Mouse (Mus musculus) liver, adult 2 months (tissue): Measurements from ENCODE around the gene Dnm3. TPM values are rescaled to one million over a fixed set of nuclear protein-coding genes. Genes with fewer than 3 reads are reported as not detected.

ENCODE experiments used
- DNase-seq: peaks from one replicate; pipeline ENCODE4 v3.0.0-alpha.2; 2011; ENCODE audit warnings: low read depth, low spot score; ENCODE audit errors: extremely low read depth
- H3K27ac ChIP-seq: fragments of 200-500 bp; replicated peaks from 2 replicates; pipeline ENCODE4 v1.5.1; 2012; ENCODE audit warnings: low read depth, mild to moderate bottlenecking, control low read depth, inconsistent platforms, low read length; ENCODE audit not compliant: insufficient read depth
- H3K27me3 ChIP-seq: fragments of 200-500 bp; 2 replicates; pipeline ENCODE4 v1.6.1; 2012; ENCODE audit warnings: mild to moderate bottlenecking, moderate library complexity, low read length, inconsistent platforms; ENCODE audit not compliant: control insufficient read depth, insufficient read depth
- H3K36me3 ChIP-seq: fragments of 200-500 bp; 2 replicates; pipeline ENCODE4 v1.6.1; 2012; ENCODE audit warnings: low read length, inconsistent platforms; ENCODE audit not compliant: control insufficient read depth, insufficient read depth
- H3K4me1 ChIP-seq: fragments of 200-500 bp; 2 replicates; pipeline ENCODE4 v1.6.1; 2011; ENCODE audit warnings: low read length; ENCODE audit not compliant: control insufficient read depth, insufficient read depth
- H3K4me3 ChIP-seq: fragments of 200-500 bp; 2 replicates; pipeline ENCODE4 v1.5.1; 2011; ENCODE audit warnings: low read depth, mild to moderate bottlenecking, control low read depth, low read length, moderate library complexity; ENCODE audit not compliant: insufficient read depth
- H3K79me2 ChIP-seq: fragments of 200-500 bp; 2 replicates; pipeline ENCODE4 v1.6.1; 2012; ENCODE audit warnings: inconsistent platforms, mild to moderate bottlenecking, low read length, moderate library complexity; ENCODE audit not compliant: control insufficient read depth, insufficient read depth
- H3K9ac ChIP-seq: fragments of 200-500 bp; 2 replicates; pipeline ENCODE4 v1.6.1; 2012; ENCODE audit warnings: low read depth, mild to moderate bottlenecking, control low read depth, inconsistent platforms, low read length
- CTCF ChIP-seq: fragments of 200-500 bp; IDR thresholded peaks from 2 replicates; pipeline ENCODE4 v1.5.1; 2011; ENCODE audit warnings: low read depth, low read length, control low read depth
- POLR2A ChIP-seq: fragments of 200-500 bp; IDR thresholded peaks from 2 replicates; pipeline ENCODE4 v1.6.1; 2011; ENCODE audit warnings: low read length, control low read depth; ENCODE audit not compliant: insufficient read depth; ENCODE audit errors: extremely low read depth
- WGBS: fragments of 180-500 bp; shearing (Covaris S2); methylation state at CpG from one replicate; pipeline ENCODE4 v1.1.7; 2018; 5-methylcytosine and 5-hydroxymethylcytosine counted together
- polyA plus RNA-seq: library from polyadenylated mRNA; depleted of rRNA; stranded (reverse); fragments of >200 nt; gene quantifications from 2 replicates; pipeline ENCODE4 v1.2.3, GENCODE M21; 2012
- total RNA-seq: library from RNA; depleted of rRNA; stranded (reverse); fragments of >200 nt; gene quantifications from 2 replicates; pipeline ENCODE4 v1.2.3, GENCODE M21; 2014

Dnm3 gene
- total and polyA plus RNA-seq, 2 experiments: 0.46 to 0.60 TPM

GRCm38 (mm10) chr1:162162677-162163076 lies 315.2 kb downstream of the Dnm3 start:
- WGBS: 90% methylated on average over 7 of the region's 7 CpGs
- H3K36me3 ChIP-seq: no peaks in the 10 kb centered on the region
- TF ChIP-seq CTCF (no peak), POLR2A (no peak)
- H3K9ac ChIP-seq: no peak overlapping the region
- H3K79me2 ChIP-seq: no peaks in the 10 kb centered on the region
- H3K4me3 ChIP-seq: no peak overlapping the region
- no peak overlapping the region for H3K27ac ChIP-seq
- no peak for DNase-seq
- no peaks in the 10 kb centered on the region for H3K27me3 ChIP-seq
- H3K4me1 ChIP-seq: no peaks in the 10 kb centered on the region

- TF ChIP-seq CTCF: no peak
- no peak for TF ChIP-seq POLR2A
- 79% methylated on average over 5 of the region's 5 CpGs for WGBS
- Histone ChIP-seq H3K4me1 (no peaks in the 10 kb centered on the region), H3K4me3 (no peak overlapping the region), H3K27me3 (no peaks in the 10 kb centered on the region), H3K9ac (no peak overlapping the region), H3K36me3 (no peaks in the 10 kb centered on the region), H3K79me2 (no peaks in the 10 kb centered on the region), H3K27ac (no peak overlapping the region)
- no peak for DNase-seq
Observed at GRCm38 (mm10) chr1:162162249-162162648, 315.6 kb downstream of the Dnm3 start.

- WGBS: 71% methylated on average over 1 of the region's 1 CpGs
- Histone ChIP-seq H3K9ac (no peak overlapping the region), H3K4me3 (no peak overlapping the region), H3K79me2 (no peaks in the 10 kb centered on the region), H3K36me3 (no peaks in the 10 kb centered on the region), H3K27ac (no peak overlapping the region), H3K27me3 (no peaks in the 10 kb centered on the region), H3K4me1 (no peaks in the 10 kb centered on the region)
- no peak for TF ChIP-seq POLR2A
- no peak for TF ChIP-seq CTCF
- no peak for DNase-seq
Observed at GRCm38 (mm10) chr1:162160718-162161117, 317.1 kb downstream of the Dnm3 start.

- H3K27ac ChIP-seq: no peak overlapping the region
- no peaks in the 10 kb centered on the region for H3K4me1 ChIP-seq
- 79% methylated on average over 2 of the region's 2 CpGs for WGBS
- no peak for DNase-seq
- H3K36me3 ChIP-seq: no peaks in the 10 kb centered on the region
- no peak overlapping the region for H3K4me3 ChIP-seq
- no peaks in the 10 kb centered on the region for H3K79me2 ChIP-seq
- H3K9ac ChIP-seq: no peak overlapping the region
- no peak for TF ChIP-seq POLR2A
- TF ChIP-seq CTCF: no peak
- no peaks in the 10 kb centered on the region for H3K27me3 ChIP-seq
Observed at GRCm38 (mm10) chr1:162158486-162158885, 319.3 kb downstream of the Dnm3 start.

- no peak for TF ChIP-seq CTCF
- no peak for TF ChIP-seq POLR2A
- Histone ChIP-seq H3K27ac (no peak overlapping the region), H3K27me3 (no peaks in the 10 kb centered on the region), H3K79me2 (no peaks in the 10 kb centered on the region), H3K9ac (no peak overlapping the region), H3K4me1 (no peaks in the 10 kb centered on the region), H3K36me3 (no peaks in the 10 kb centered on the region), H3K4me3 (no peak overlapping the region)
- 94% methylated on average over 5 of the region's 5 CpGs for WGBS
- no peak for DNase-seq
Observed at GRCm38 (mm10) chr1:162157659-162158058, 320.2 kb downstream of the Dnm3 start.

- Histone ChIP-seq H3K4me1 (no peaks in the 10 kb centered on the region), H3K27ac (no peak overlapping the region), H3K79me2 (no peaks in the 10 kb centered on the region), H3K27me3 (no peaks in the 10 kb centered on the region), H3K4me3 (no peak overlapping the region), H3K36me3 (no peaks in the 10 kb centered on the region), H3K9ac (no peak overlapping the region)
- WGBS: 86% methylated on average over 5 of the region's 5 CpGs
- no peak for DNase-seq
- TF ChIP-seq CTCF (no peak), POLR2A (no peak)
Observed at GRCm38 (mm10) chr1:162156873-162157272, 321.0 kb downstream of the Dnm3 start.
